Mouse (Mus musculus) spleen, postnatal 36 days (tissue): ENCODE results near the gene Acyp1.

Source experiments
- DNase-seq, 2 experiments: peaks; one replicate each; pipeline ENCODE4 v3.0.0; 2022; ENCODE audit warnings: low spot score in 2 of 2, mixed read lengths in 1 of 2

The Acyp1 gene

DNA sequence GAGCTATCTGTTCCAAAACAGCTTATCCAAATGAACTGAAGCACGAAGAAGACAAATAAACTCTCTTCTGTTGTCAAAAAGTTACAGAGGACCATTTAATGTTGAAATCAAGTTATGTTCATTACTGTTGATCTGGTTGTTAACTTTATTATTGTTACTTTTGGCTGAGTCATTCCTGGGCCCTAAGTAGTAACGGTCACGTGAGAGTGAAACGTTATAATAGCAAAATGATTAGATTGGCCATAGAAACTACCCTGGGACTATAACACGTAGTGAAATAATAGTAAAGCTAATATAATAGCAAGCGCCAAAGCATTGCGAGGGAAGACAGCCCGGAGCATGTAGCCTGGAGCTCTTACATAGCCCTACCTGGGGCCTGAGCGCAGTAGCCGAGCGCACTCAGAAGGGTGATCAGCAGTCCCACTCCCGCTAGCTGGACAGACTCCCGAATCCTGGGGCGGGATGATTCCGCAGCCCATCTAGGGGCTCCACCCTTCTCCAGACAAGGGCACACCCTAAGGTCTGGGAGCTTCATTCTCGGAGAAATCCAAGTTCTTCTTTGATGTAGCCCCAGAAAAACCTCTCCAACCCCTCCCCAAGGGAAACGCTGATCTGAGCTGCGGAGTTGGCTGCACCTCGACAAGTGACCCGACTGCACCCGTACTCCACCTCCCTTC, at the start of gene Acyp1:
TSS of gene Acyp1 (minus strand) at position 630 of the 677 bp plus-strand sequence.
- DNase-seq: no peak

DNA sequence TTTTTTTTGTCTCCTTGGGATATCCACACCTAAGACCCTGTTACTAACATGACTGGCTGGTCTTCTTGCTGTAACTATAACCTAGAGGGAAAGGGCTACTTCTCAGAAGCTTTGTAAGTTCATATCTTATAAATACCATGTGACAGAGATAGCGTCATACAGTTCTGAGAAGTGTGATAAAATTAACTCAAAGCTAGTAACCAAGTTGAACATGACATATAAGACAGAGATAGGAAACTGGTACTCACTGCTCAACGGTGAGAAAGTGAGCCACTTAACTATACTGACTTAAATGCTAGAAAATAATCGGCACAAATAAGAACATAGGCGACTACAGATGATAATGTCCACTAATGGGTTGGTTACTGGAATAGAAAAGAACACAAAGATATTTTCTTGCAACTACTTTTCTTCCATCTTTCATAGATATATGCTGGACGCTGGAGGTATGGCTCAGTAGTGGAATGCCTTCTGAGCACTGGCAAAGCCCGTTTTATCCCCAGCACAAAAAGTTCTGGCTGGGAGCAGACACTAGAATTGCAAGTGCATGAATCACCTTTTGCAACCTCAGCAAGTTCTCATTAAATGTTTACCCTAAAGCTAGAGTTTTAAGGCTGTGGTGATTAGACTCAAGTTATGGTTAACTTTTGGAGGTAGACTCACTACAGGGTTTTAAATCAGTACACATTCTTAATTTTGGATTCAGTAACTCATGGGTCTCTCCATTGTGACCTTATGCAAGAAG, 49.5 kb upstream of the Acyp1 start:
- DNase-seq: no peak

DNA sequence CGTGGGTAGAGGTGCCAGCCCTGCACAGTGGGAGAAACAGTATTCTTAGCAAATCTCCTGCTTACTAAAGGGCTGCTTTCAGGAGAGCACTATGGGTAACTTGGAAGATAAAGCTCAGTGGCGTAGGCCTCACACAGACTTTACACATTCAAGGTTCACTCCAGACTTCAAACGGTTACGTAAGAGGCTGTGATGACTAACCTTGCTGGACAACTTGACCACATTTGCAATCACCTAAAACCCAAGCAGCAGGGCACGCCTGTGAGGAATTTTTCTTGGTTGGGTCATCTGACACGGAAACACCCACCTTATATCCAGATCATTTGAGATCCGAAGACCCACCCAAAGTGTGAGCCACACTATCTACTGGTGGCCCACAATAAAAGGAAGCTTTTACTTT, 41.9 kb upstream of the Acyp1 start:
- DNase-seq: no peak

DNA sequence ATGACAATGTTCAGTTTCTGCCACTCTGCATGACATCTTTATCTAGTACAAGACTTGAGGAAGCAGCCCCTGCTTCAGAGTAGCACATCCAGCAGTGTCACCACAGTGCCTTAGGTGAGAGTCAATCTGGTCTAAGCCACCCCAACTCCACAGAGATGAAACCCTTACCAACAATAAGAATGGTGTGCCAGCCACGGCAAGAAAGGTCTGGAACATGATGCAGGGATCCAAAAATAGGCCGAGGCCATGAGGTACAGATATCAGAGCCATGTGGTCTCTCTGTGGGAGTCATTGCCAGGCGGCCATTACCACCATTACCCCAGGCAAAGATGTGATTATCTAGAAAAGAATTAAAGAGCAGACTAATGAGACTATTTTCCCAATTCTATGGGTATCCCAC, 20.4 kb upstream of the Acyp1 start:
- no peak for DNase-seq

DNA sequence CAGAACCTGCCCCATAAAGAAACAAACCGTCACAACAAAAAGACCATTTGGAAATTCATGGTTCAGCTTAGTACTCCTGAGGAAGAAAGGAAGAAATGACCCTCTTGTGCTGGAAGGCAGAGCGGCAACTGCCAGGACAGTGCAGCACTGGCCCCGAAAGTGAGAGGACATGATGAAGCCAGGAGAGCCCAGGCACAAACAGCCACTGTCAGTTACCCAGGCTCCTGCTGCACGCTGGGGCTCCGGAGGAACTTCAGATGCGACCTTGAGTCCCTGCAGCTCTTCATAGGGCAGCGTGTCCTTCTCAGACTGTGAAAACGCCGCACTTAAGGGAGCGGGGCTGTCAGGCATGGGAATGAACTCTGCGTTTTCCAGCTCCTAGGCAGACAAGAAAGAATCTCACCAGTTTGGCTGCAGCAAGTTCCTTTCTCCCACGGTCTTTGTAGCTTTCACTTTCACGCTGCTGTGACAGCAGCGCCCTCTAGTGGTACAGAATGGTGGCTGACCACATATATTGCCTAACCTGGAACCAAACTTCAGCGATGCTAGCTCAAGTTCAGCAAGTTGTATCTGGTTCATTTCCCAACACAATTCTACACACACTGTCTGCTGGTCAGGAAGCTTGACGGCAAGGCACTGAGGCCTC, 17.1 kb upstream of the Acyp1 start:
- peak; percentile 73 to 76 for DNase-seq

DNA sequence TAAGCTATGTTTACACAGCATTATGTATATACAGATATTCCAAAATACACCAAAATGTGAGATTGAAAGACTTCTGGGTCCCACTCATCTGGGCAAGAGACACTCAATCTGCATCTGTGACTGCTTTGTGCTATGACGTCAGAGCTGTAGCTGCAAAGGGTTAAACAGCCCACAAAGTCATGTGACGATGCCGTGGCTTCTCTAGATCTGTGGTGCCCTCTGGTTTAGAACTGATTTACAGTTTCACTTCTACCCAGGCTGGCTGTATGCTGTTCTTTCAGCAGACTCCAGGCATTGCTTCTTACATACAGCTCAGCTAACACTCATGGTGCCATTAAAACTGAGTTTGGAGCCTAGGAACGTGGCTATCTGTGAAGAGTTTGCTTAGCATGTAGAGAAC, 16.5 kb upstream of the Acyp1 start:
- DNase-seq: peak; percentile 54 to 64

DNA sequence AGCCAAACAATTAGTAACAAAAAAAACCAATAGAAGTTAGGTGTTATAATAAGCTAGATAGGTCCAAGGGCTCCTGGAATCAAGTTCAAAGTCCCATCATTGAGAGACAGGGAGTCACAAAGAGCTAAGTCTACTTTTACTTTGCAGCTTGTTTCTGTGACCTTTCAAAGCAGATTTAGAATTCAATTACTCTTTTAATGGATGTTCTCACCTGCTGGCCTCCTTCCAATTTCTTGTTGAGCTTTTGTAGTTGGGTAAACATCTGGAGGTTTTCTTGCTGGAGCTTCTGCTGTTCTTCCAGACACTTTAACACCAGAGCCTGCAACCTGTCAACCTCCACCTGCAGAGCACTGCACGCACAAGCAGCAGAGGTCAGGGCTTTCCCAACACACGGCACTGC, 15.0 kb upstream of the Acyp1 start:
- DNase-seq: no peak

DNA sequence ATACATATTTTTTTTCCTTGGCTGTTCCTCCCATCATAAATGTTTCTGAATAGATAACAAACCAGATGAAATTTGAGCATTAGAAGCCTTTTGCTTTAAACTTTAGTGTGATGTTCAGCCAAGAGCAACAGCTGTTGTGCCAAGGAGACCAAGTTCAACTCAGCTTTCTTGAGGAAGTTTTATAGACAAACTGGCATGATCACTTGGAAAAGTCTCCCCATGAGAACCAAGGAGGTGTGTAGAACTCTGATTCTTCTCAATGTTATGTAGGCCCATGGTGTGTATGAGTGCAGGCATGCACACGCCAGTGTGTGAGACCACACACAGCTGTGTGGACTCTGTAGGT, 10.6 kb upstream of the Acyp1 start:
- DNase-seq: no peak

DNA sequence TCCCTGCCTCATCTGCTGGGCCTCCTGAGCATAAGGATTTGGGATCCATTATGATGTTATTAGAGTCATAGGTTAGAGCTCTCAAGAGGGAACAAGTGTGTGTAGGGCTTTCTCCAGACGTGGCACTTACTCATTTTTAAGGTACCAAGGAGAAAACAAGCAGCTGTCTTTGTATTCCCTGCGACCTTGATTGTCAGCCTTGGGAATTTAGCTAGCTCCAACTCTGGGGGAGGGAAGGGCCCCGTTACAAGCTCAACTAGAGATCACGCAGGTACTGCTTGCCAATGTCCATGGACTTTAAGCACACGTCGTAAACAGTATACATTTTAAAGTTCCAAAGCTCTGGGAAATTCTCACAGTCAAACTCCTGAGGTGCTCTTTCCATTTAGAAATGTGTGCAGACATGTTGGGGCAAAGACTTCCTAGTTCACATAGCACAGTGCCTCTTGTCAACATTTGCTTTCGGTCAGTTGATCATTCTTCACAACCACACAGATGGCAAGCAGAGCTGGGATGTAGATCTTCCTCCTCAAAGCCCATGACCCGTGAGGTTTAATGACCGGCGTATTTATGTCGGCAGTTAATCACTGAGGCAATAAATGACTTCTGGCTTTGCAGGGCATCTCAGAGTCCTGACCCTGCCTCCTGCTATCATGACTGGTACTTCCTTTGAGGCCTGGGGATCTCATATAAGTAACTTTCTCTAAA, 10.0 kb upstream of the Acyp1 start:
- no peak for DNase-seq

DNA sequence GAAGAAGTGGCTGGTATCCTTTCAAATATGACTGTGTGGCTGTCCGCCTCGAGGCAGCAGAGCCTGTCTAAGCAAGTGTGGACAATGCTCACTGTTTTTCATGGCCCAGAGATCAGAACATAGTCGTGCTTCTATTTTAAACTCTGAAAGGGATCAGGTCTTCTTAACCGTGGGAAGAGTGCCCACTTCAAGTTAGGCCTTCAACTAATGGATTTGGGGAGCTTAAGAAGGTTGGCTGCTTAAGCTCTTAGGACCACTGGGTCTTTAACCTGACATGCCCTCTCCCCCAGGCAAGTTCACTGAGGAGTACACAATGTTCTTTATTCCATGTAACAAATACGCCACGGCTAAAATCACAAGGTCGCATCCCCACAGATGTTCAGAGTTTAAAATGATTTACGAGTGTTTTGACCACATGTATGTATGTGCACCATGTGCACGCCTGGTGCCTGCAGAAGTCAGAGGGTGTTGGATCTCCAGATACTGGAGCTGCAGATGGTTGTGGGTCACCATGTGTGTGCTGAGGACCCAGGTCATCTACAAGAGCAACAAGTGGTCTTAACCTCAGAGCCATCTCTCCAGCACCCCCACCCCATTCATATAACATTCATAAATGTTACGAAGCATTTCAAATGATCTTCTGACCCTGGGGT, 9.2 kb upstream of the Acyp1 start:
- no peak for DNase-seq

DNA sequence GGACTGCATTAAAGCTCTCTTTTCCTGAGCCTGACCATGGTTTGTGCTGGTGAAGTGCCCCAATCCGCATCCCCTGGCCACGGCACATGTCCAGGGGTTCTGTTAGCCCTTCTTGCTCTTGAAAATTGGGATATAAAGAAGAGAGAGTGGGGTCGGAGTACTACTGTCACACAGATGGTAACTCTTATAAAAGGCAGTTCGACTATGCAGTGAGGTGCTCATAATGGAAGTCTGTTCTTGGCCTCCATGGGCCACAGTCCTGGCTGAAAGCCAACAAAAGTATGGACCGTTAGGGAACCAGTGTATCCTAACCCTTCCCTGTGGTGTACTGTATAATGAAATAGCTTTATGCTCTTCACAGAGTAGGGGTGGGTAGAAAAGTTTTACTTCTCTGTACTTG, 8.7 kb upstream of the Acyp1 start:
- DNase-seq: no peak

DNA sequence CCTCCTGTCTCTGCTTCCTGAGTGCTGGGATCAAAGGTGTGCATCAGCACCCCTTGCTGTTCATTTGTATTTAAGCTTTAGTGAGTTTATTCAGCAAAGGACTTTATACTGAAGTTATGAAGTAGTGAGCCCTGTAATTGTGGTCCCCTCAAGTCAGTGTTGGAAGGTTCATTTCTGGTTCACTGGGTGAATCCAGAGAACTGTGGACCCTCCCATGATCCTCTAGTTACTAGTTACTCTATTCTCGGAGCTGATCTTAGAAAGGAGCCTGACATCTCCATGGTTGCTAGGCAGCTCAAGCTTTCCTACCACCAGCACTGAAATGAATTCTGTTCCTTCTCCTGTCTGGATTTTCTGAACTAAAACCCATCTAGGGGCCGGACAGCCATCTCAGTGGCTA, 7.3 kb upstream of the Acyp1 start:
- no peak for DNase-seq

DNA sequence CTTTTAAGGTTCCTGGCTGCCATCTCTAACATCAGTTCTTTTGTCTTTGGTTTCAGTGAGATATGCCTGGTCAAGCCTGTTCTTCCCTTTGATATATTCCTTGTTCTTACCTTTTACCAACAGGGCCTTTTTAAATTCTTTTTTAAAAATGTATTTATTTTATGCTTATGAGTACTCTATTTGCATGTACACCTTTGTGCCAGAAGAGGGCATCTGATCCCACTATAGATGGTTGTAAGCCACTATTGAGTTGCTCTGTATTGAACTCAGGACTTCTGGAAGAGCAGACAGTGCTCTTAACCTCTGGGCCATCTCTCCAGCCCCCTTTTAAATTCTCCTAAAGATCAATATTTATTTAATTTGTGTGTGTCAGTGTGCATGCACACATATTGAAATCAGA, 4.7 kb upstream of the Acyp1 start:
- DNase-seq: no peak

DNA sequence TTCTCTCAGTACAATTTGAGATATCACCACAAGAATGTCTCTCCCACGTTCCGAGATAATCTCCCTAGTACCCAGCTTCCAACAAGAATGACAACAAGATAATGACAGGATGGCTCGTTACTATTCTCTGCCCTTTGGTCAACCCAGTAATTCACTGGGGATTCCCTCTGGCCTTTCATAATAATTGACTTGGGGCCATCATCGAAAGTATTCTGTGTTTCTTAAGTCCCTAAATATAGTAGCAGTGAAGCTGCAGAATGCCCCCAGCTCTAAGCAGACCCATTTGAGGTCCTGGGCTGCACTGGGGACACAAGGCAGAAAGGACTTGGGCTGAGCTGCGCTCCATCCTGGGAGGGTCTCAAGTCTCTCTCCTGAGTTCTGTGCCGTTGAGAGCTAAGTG, 4.0 kb upstream of the Acyp1 start:
- no peak for DNase-seq

DNA sequence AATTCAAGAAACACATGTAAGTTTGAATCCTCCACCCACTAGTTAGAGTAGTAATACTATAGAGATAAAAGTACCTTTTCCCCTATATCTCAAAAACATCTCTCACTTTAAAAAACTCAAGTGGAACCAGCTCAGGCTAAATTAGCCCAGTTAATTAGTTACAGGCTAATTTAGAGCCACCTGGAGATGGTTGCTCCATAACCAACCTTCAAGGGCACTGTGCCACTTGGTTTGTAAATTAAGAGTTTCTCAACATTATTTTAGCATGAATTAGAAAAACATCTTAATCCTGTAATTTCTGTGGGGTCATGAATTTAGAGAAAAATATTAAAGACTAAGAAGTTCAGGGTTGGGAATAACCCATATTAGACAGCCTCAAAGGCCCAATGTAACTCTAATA, 3.3 kb upstream of the Acyp1 start:
- no peak for DNase-seq

DNA sequence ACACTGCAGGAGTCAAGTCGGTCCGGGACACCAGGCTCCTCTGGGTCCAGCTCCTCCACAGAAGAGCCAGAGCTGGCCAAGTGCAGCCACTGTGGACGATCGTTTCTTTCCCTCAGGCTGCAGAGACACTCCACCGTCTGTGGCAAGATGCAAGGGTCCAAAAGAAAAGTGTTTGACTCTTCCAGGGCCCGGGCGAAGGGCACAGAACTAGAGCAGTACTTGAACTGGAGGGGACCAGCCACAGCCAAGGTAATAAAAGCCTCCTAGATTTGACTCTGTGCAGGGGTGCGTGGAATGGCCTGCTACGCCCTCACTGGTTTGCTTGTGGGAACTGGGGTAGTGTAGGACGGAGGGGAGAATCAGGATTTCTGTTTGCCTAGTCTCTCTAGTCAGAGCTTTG, 2.4 kb upstream of the Acyp1 start:
- no peak for DNase-seq

DNA sequence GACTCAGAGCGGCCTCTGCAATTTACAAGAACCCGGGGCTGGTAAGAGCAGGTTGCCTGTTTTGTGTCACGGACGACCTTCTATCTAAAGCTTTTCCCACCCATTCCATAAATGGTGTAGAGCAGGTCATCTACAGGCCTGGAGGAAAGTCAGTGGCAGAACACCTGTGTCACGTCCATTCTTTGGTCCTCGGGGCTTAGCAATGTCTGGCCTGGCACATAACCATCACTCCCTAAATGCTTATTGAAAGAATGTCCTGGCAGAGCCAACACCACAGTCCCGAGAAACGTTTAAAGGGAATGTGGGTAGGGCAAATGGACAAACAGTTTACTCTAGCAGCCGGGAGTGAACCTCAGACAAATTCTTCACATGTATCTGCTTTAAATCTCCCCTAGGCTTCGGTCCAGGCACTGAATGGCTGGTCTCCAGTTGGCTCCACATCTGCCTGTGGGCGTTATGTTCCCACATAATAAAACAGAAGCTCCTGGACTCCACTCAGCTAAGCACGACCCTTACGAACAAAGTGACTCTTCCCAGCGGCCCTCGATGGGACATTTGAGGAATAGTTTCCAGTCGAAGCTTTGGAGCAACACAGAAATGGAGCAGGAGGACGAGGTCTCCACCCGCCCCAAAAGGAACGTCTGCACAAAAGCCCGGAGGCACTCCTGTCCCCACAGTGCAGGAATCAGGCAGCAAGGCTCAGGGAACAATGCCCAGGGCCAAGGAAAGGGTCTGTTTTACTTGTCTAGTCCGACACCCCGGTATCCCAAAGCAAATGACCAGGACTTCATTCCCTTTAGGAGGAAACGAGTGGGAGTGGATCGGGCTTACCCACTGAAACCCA, 1.1 kb upstream of the Acyp1 start:
- DNase-seq: no peak

DNA sequence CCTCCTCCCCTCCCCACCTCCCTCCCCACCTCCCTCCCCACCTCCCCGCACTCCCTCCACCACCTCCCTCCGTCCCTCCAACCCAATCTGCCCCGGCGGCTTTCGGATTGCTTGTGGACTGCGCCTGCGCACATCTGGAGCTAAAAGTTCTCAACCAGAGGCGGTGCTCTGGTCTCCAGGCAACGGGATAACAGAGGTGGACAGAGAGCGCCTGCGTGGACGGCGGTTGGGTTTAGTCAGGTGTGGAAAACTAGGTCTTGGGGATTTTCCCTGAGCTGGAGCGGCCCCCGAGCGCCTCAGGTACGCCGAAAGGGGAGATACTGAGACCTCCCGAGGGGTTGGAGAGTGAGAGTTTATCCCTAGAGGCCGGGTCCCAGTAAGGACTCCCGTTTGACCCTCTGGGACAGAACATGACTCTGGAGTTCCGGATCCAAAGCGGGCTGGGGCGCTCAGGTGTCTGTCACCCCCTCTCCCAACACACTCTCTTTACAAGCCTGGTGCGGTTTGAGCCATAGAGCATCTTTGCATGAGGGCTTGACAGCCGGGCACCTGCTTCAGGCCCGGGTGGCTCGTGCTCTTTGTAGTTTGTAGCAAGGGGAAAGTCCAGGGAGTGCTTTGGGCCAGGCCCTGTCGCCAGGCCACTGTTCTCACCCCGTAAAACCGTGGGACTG, 383 bp upstream of the Acyp1 start, which contains the start of gene Zc2hc1c:
TSS of gene Zc2hc1c (plus strand) at position 106 of the 671 bp plus-strand sequence.
- DNase-seq: peak; percentile 76 to 80

DNA sequence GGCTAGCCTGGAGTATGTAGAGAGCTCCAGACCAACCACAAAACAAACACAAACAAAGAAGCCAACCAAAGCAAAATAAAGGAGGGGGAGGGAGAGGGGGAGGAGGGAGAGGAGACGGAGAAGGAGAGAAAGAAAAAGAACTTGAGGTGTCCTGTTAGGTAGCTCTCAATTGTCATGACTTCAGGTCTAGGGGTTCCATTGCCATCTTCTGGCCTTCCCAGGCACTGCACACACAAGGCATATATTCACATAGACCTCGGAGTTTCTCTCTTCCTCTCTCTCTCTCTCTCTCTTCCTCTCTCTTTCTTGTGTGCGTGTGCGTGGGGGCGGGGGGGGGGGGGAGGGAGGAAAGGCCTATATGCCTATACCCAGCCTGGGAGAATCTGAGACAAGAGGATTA, 1.3 kb downstream of the Acyp1 start:
- no peak for DNase-seq

DNA sequence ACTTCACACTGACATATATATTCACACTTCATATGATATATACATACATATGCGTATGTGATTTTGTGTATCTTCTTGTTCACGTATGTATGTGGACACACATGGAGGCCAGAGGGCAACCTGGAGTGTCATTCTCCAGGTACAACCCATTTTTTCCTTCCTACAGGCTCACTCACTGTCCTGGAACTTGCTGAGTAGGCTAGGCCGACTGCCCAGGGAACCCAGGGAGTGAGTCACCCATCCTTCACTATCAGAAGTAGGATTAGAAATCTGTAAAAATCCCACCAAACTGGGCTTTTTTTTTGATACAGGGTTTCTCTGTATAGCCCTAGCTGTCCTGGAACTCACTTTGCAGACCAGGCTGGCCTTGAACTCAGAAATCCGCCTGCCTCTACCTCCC, 3.2 kb downstream of the Acyp1 start:
- DNase-seq: no peak
